Mouse (Mus musculus) 3134 (cell line): ENCODE results near the gene Hist1h1t.
"Not testable (repeated sequence)": the region's sequence is repeated elsewhere in the genome, so short reads cannot be mapped to it uniquely, and the experiment has no call there.

Source experiments
- DNase-seq: peaks from one replicate; pipeline ENCODE4 v3.0.0-alpha.2; 2011; ENCODE audit warnings: low spot score; ENCODE audit not compliant: insufficient read length; ENCODE audit errors: extremely low read depth

Gene Hist1h1t

GRCm38 (mm10) chr13:23698996-23699395 lies 3.4 kb downstream of the Hist1h1t start:
- no peak for DNase-seq

DNA sequence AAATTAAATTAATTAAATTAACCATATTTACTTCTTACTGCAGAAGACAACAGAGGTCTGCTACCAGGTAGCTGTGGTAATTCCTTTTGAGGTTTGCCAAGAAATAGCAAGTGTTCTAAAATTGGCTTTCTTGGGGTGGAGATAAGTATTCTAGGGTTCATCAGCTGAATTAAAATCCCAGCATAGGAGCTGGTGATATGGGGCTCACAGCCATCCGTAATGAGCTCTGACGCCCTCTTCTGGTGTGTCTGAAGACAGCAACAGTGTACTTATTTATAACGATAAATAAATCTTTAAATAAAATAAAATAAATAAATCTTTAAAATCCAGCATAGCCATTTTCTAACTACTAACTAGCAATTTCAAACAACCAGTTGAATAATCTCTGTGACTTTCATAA lies 4.2 kb downstream of the Hist1h1t start:
- DNase-seq: no peak

GRCm38 (mm10) chr13:23700786-23701520 lies 5.3 kb downstream of the Hist1h1t start:
- DNase-seq: peak; percentile 65

DNA sequence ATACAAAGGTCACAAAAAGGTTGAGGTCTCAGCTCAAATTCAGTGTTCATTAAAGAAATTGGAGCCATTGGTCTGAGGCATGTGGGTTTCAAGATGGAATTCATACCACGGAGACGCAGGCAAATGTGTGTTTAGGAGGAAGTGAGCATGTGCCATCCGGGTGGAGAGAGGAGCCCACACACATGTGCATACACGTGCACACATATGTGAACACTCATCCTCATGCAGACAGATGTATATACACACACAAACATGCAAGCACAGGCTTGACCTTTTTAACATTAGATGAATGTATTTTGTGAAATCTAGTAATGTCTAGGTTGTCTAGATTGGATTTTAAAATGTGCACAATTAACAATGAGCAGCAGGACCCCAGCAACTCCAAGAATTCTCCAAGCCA lies 6.6 kb downstream of the Hist1h1t start:
- no peak for DNase-seq

DNA sequence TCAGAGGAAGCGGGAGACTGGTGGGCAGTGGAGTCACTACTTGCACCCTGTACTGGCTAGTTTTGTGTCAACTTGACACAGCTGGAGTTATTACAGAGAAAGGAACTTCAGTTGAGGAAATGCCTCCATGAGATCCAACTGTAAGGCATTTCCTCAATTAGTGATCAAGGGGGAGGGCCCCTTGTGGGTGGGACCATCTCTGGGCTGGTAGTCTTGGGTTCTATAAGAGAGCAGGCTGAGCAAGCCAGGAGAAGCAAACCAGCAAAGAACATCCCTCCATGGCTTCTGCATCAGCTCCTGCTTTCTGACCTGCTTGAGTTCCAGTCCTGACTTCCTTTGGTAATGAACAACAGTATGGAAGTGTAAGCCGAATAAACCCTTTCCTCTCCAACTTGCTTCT lies 7.2 kb downstream of the Hist1h1t start:
- not testable (repeated sequence) for DNase-seq

DNA sequence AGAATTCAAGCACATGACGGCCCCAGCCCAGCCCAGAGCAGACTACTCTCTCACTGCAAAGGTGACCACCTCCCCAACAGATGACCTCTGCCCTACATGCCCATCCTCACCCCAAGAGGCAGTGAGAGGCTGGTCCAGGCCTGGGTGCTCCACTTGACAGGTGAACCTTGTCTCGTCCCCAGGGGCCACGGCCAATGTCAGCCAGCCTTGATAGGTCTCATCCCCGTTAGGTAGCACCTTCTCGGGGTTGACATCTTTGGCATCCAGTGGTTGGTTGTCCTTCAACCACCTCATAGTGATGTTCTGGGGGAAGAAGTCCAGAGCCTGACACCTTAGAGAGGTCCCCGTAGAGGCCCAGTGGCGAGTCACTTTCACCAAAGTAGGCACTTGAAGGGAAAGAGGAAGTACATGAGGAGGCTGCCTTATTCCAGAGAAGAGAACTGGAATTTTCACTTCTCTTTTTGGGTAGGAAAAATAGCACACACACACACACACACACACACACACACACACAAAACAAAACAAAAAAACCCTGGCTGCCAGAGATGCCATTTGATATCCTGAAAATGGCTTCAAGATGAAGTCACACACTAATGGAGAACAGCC lies 10.2 kb downstream of the Hist1h1t start:
- DNase-seq: no peak

GRCm38 (mm10) chr13:23706771-23707170 lies 11.2 kb downstream of the Hist1h1t start:
- no peak for DNase-seq

GRCm38 (mm10) chr13:23708041-23708440 lies 12.4 kb downstream of the Hist1h1t start:
- DNase-seq: no peak

- no peak for DNase-seq
Measured at GRCm38 (mm10) chr13:23708654-23709053, 13.0 kb downstream of the Hist1h1t start.

GRCm38 (mm10) chr13:23709714-23710373 lies 14.2 kb downstream of the Hist1h1t start:
- DNase-seq: no peak

DNA sequence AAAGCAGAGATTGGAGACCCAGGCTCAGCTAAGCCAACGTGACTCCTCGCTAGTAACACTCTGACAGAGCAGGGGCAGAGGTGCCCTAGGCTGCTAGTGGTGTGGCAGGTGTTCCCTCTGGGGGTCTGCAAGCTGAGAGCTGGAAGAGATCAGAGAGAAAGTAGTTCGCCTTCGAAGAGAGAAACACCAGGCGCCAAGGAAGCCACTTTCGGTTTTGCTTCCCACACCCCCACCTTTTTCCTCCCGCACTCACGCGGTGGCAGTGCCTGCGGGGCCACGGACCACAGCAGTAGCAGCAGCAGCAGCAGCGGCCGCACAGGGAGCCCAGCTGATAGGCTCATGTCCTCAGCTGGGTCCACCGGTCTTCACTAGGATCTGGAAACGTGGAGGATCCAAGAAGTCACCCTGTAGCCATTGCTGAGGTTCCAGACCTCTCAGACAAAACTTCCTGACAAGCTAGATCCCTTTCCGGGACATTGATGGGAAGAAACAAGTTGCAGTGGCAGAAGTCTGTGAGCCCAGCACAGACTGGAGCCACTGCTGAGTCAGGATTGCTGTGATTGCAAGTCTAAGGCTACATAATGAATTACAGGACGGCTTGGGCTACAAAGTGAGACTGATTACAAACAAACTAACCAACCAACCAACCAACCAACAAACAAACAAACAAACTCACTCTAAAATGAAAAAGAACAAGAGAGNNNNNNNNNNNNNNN lies 14.9 kb downstream of the Hist1h1t start, which contains the start of gene Hfe:
Hfe (minus strand) TSS at position 481 of the 716 bp plus-strand sequence.
- peak; percentile 79 for DNase-seq

DNA sequence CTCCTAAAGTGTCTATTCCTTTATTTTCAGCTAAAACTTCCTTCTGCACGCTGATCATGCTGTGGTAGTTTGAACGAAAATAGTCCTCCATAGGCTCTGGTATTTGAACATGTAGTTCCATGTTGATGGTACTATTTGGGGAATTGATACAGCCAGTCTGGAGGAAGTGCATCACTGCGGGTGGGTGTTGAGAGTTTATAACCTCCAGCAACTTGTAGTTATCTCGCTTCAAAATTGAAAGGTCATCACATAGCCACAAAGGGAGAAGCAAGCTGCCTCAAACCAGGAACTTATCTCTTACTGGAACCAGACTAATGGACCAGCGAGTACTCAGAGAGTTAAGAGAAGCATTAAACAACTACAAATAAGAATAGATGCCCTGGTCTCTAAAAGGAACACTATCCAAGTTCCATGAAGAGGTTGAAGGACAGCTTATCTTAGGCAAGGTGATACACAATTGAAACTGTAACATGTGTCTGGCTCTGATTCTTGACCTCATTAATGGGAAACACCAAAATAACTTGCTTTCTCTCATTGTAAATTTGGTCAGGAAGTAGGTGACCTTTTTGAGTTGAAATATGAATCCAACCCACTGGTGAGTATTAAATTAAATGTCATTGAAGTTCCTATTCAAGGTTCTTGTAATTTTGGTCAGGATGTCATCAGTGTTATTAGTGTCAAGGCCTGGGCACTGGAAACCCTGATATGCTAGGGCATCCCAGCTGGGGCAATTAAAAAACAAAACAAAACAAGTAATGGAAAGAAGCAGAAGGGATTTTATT lies 20.8 kb downstream of the Hist1h1t start:
- no peak for DNase-seq

- no peak for DNase-seq
Measured at GRCm38 (mm10) chr13:23717176-23717575, 21.6 kb downstream of the Hist1h1t start.

GRCm38 (mm10) chr13:23717593-23718245 lies 22.1 kb downstream of the Hist1h1t start:
- DNase-seq: not testable (repeated sequence)

DNA sequence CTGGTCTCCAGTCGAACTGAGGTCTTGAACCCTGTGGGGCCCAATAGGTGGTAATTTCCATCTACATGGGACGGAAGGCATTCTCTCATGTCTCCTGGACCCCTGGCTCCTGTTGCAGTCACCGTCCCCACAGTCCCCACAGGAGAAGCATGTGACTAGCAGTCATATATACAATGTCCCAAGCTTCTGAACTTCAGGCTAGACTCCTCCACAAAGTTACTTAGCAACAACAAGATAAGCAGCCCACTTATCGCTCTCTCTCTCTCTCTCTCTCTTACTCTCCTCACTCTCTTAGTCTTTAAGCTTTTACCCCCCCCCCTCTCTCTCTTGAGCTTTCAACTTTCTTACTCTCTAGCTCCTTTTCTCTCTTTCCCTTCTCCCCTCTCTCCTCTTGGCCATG lies 28.6 kb downstream of the Hist1h1t start:
- no peak for DNase-seq

DNA sequence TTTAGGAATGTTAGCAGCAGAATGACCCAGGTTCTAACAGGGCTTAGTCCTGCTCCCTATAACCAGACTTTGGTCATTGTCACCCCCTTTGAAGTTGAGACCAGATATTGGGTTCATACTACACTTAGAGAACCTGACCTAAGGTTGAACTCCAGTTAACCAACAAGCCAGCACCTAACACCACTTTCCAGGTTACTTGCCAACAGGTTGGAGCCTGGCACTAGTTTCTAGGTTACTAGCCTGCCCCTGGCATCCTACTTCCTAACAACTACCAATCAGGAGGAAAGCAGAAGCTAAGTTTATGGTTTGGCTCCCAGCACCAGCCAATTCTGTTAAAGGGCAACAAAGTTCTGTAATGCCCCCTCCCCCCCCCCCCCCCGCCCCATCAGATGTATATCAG lies 29.6 kb downstream of the Hist1h1t start:
- no peak for DNase-seq

DNA sequence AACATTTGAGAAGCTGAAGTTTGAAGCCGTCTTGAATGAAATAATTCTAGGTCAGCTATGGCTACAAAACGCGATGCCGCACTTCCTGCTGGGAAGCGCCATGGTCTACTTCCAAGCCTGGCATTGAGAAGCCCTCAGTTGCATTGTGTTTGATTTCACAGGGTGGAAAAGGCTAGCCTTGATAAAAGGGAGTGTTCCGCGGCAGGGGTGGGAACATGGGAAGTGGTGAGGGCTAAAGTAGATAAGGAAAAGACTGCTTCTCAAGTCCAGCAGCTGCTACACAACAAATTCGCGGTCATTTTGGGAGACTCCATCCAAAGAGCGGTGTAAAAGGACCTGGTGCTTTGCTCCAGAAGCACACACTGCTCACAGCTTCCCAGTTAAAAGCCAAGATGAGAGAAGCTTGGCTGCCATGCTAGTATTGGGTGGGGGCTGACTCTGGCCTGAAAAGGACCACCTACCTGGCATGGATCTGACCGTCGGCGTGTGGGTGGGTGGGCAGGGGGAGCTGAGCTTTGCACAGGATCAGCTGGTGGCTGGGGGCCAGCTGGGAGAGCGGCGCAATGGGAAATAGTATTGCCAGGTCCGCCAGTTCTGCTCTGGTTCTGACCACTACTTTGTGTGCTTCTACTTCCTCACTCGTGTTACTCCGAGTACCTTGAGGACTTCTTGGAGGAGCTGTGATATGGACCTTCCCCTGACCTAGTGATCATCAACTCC lies 33.0 kb downstream of the Hist1h1t start:
- no peak for DNase-seq

DNA sequence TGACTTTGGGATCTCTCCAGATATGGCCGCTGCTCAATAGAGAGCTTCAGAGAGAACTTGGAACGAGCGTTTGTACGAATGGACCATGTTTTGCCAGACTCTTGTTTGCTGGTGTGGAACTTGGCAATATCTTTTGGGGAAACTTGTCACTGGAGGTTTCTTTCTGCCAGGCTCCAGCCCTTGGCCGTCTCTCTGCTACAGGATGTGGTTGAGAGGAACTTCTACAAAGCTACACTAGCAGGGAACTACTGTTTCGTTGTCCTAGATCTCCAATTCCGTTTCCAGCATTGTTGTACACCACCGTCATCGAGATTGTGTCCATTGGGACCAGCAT lies 33.5 kb downstream of the Hist1h1t start:
- DNase-seq: no peak

GRCm38 (mm10) chr13:23729706-23730105 lies 34.1 kb downstream of the Hist1h1t start:
- no peak for DNase-seq
